Mouse (Mus musculus) naive thymus-derived CD4-positive, alpha-beta T cell, adult 5 months (primary cell): ENCODE results near the gene Neurod4. TPM values are rescaled to one million over a fixed set of nuclear protein-coding genes. Genes with fewer than 3 reads are reported as not detected.

Experiments used
- polyA plus RNA-seq: library from polyadenylated mRNA; unstranded; fragments of 100-300 nt; shearing (Covaris generic); gene quantifications from one replicate; pipeline ENCODE4 v1.2.1, GENCODE M21; 2017

Neurod4 gene
- polyA plus RNA-seq = not detected

DNA sequence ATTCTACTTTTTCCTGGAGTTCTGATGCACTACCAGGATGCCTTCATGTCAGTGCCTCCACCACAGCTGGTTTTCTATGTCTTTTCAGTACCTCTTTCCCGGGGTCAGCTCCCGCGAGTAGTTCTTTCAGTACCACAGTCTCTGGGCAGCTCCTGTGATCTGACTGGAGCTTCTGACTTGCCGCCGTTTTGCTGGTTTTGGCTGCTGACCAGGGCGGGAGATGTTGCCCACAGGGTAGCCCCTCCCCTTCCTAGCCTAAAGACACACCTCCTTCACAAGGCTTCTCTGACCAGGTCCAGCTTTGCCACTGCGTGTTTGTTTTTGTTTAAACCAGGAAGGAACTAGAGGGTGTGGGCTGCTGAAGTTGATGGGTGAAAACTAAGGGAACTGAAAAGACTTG is at the start of gene Neurod4:
Gene Neurod4 (minus strand): TSS at position 175 of the 400 bp plus-strand sequence.

DNA sequence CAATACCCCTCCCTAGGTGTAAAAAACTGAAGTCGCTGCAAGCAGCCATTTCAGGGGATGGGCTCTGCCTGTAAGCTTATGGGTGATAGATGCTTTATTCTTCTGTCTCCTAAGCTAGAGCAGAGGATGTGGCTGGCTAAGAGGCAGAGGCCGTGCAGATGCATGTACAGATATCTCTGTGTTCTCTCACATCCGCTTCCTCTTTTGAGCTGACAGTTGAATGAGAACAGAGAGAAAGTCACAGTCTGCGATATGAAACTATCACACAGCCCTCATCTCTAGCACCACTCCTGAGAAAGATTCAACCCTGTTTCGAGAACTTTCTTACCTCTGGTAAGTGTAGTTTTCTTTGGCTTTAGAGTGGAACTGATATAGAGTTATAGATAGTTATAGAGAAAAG is 42.6 kb upstream of the Neurod4 start, which contains the start of gene Tespa1:
Gene Tespa1 (plus strand): TSS at position 234 of the 400 bp plus-strand sequence.

Other genes with a start within 250 kb of the Neurod4 start
- not detected for gene Olfr821, start 249.9 kb downstream of the Neurod4 start, polyA plus RNA-seq
- gene Olfr822, start 209.0 kb downstream of the Neurod4 start, polyA plus RNA-seq = 0.14 TPM
- not detected for gene Olfr823, start 164.9 kb downstream of the Neurod4 start, polyA plus RNA-seq
- gene Olfr824, start 150.2 kb downstream of the Neurod4 start, polyA plus RNA-seq = not detected
- not detected for gene Olfr825, start 113.5 kb downstream of the Neurod4 start, polyA plus RNA-seq
- 0.30 TPM for gene Olfr826, start 96.1 kb downstream of the Neurod4 start, polyA plus RNA-seq
- gene Olfr827, start 65.8 kb downstream of the Neurod4 start, polyA plus RNA-seq = not detected
- gene Tespa1, start 42.6 kb upstream of the Neurod4 start, polyA plus RNA-seq = 208 TPM
- gene Vmn2r84, start 114.1 kb upstream of the Neurod4 start, polyA plus RNA-seq = 0.17 TPM
- gene Vmn2r85, start 149.5 kb upstream of the Neurod4 start, polyA plus RNA-seq = not detected
- gene Vmn2r86, start 175.8 kb upstream of the Neurod4 start, polyA plus RNA-seq = not detected
- gene Vmn2r87, start 217.2 kb upstream of the Neurod4 start, polyA plus RNA-seq = not detected